Mouse (Mus musculus) natural killer cell, adult 2 months (primary cell): Measurements from ENCODE around the gene Clec9a.
A peak's percentile ranks its signal among the peaks of the same experiment; 100 is the strongest.

ENCODE experiments used
- DNase-seq, 2 experiments: peaks; one replicate each; pipeline ENCODE4 v3.0.0; 2022; ENCODE audit warnings: low spot score in 2 of 2

Clec9a gene

GRCm38 (mm10) chr6:129408562-129408961, at the start of gene Clec9a:
Clec9a (plus strand) TSS chr6:129408862.
- no peak for DNase-seq

- DNase-seq = no peak
Measured at GRCm38 (mm10) chr6:129359515-129359914, 49.1 kb upstream of the Clec9a start.

- no peak for DNase-seq
Measured at GRCm38 (mm10) chr6:129363942-129364341, 44.7 kb upstream of the Clec9a start.

- DNase-seq = peak; percentile 42 to 52
Measured at GRCm38 (mm10) chr6:129365959-129366359, 42.7 kb upstream of the Clec9a start.

- DNase-seq = no peak
Measured at GRCm38 (mm10) chr6:129369374-129370132, 39.1 kb upstream of the Clec9a start.

- no peak for DNase-seq
Measured at GRCm38 (mm10) chr6:129374937-129375471, 33.7 kb upstream of the Clec9a start.

- DNase-seq = no peak
Measured at GRCm38 (mm10) chr6:129380454-129380853, 28.2 kb upstream of the Clec9a start.

- DNase-seq = no peak
Measured at GRCm38 (mm10) chr6:129381736-129382135, 26.9 kb upstream of the Clec9a start.

GRCm38 (mm10) chr6:129383466-129383865, 25.2 kb upstream of the Clec9a start:
- DNase-seq = no peak

- no peak for DNase-seq
Measured at GRCm38 (mm10) chr6:129385000-129385399, 23.7 kb upstream of the Clec9a start.

- no peak for DNase-seq
Measured at GRCm38 (mm10) chr6:129385774-129386173, 22.9 kb upstream of the Clec9a start, which contains the start of gene Clec12b. Clec12b (minus strand) TSS chr6:129385874.

GRCm38 (mm10) chr6:129393087-129393720, 15.5 kb upstream of the Clec9a start:
- no peak for DNase-seq

- no peak for DNase-seq
Measured at GRCm38 (mm10) chr6:129393732-129394131, 14.9 kb upstream of the Clec9a start.

- no peak for DNase-seq
Measured at GRCm38 (mm10) chr6:129396997-129397396, 11.7 kb upstream of the Clec9a start, which contains the start of gene Clec1b. Clec1b (plus strand) TSS chr6:129397297.

GRCm38 (mm10) chr6:129399945-129400344, 8.7 kb upstream of the Clec9a start:
- no peak for DNase-seq

- no peak for DNase-seq
Measured at GRCm38 (mm10) chr6:129402404-129402803, 6.3 kb upstream of the Clec9a start.

GRCm38 (mm10) chr6:129403391-129403790, 5.3 kb upstream of the Clec9a start:
- DNase-seq = no peak

GRCm38 (mm10) chr6:129405999-129406398, 2.7 kb upstream of the Clec9a start:
- peak; percentile 8 to 59 for DNase-seq

- no peak for DNase-seq
Measured at GRCm38 (mm10) chr6:129407324-129407723, 1.3 kb upstream of the Clec9a start.

GRCm38 (mm10) chr6:129414177-129414576, 5.5 kb downstream of the Clec9a start:
- DNase-seq = no peak

GRCm38 (mm10) chr6:129422311-129422710, 13.6 kb downstream of the Clec9a start:
- no peak for DNase-seq

- no peak for DNase-seq
Measured at GRCm38 (mm10) chr6:129423040-129423733, 14.5 kb downstream of the Clec9a start.
